Mouse (Mus musculus): ENCODE data around the gene Tln1. TPM values are rescaled to one million over a fixed set of nuclear protein-coding genes. Genes with fewer than 3 reads are reported as not detected.
A peak's percentile ranks its signal among the peaks of the same experiment; 100 is the strongest.

Tln1 gene
- polyA plus RNA-seq, 1 experiment from 2014 or later: 69.5 TPM

DNA sequence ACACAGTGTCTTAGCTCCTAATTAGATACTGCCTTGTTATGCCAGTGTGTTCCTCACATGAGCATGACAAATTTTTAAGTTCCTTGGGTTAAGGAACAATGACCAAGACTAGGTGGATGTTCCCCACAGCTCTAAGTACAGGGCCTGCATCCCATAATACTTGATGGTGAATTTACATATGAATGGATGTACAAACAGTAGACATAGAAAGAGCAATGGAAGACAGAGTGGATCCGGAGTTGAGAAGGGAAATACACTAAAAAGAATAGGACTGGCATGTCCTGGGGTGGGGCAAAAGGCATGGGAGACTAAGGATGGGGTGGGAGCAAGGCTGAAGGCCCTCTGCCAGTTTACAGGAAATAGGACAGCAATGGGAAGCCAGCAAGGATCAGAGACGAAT lies 12.9 kb upstream of the Tln1 start:
- 77% methylated on average over 2 of the region's 2 CpGs for WGBS
- H3K4me1 ChIP-seq: peaks cover 42% of the 10 kb centered on the region
- no peak overlapping the region for H3K27ac ChIP-seq
- H3K36me3 ChIP-seq: peaks cover 39% of the 10 kb centered on the region
- 0 out of 2 replicates have a peak overlapping the region, but pooled peaks have one; percentile 95 for H3K4me2 ChIP-seq
- no peaks in the 10 kb centered on the region for H3K27me3 ChIP-seq
- H3K9ac ChIP-seq: peak overlapping the region; percentile 3; the same call in 1 of the 2 replicates
- no peak overlapping the region for H3K4me3 ChIP-seq
- ATAC-seq (ENCODE audit: insufficient number of reproducible peaks, insufficient read depth, low FRiP score, low TSS enrichment, low read depth): no peak
- H3K9me3 ChIP-seq: no peaks in the 10 kb centered on the region

DNA sequence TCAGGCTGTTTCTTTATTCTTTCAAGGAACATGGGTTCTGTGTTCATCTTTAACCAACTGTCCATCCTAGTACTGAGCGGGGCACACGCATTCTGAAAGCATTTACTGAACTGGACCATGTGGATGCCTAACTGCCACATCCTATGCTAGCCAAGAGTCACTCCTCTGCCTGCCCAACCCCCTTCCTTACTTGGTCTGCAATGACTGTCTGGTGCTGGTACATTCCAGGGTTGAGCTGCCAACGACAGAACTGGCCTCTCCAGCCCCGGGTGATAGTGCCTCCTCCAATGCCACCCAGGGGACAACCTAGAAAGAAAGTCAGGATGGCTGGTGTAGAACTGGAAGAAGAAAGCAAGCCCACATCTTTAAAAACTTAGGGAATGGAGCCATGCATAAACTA lies 11.1 kb upstream of the Tln1 start:
- H3K36me3 ChIP-seq: peaks cover 56% of the 10 kb centered on the region
- no peak for ATAC-seq (ENCODE audit: insufficient number of reproducible peaks, insufficient read depth, low FRiP score, low TSS enrichment, low read depth)
- H3K27ac ChIP-seq: no peak overlapping the region
- WGBS: 92% methylated on average over 4 of the region's 4 CpGs
- H3K4me3 ChIP-seq: no peak overlapping the region
- H3K4me2 ChIP-seq: no peak overlapping the region
- no peaks in the 10 kb centered on the region for H3K27me3 ChIP-seq
- H3K9ac ChIP-seq: no peak overlapping the region
- peaks cover 32% of the 10 kb centered on the region for H3K4me1 ChIP-seq
- no peaks in the 10 kb centered on the region for H3K9me3 ChIP-seq

GRCm38 (mm10) chr4:43571395-43572045 lies 9.0 kb upstream of the Tln1 start:
- Histone ChIP-seq H3K4me3 (no peak overlapping the region), H3K9ac (no peak overlapping the region), H3K9me3 (no peaks in the 10 kb centered on the region), H3K27ac (no peak overlapping the region), H3K4me2 (no peak overlapping the region), H3K4me1 (peaks cover 17% of the 10 kb centered on the region), H3K36me3 (peaks cover 76% of the 10 kb centered on the region), H3K27me3 (no peaks in the 10 kb centered on the region)
- WGBS: 81% methylated on average over 6 of the region's 6 CpGs
- ATAC-seq (ENCODE audit: insufficient number of reproducible peaks, insufficient read depth, low FRiP score, low TSS enrichment, low read depth): no peak

- Histone ChIP-seq H3K4me3 (no peak overlapping the region), H3K27ac (no peak overlapping the region), H3K9me3 (no peaks in the 10 kb centered on the region), H3K36me3 (peaks cover 75% of the 10 kb centered on the region), H3K4me2 (no peak overlapping the region), H3K4me1 (peaks cover 14% of the 10 kb centered on the region), H3K27me3 (no peaks in the 10 kb centered on the region), H3K9ac (no peak overlapping the region)
- ATAC-seq (ENCODE audit: insufficient number of reproducible peaks, insufficient read depth, low FRiP score, low TSS enrichment, low read depth): no peak
- WGBS: 92% methylated on average over 9 of the region's 9 CpGs
Measured at GRCm38 (mm10) chr4:43567140-43567539, 4.6 kb upstream of the Tln1 start.

DNA sequence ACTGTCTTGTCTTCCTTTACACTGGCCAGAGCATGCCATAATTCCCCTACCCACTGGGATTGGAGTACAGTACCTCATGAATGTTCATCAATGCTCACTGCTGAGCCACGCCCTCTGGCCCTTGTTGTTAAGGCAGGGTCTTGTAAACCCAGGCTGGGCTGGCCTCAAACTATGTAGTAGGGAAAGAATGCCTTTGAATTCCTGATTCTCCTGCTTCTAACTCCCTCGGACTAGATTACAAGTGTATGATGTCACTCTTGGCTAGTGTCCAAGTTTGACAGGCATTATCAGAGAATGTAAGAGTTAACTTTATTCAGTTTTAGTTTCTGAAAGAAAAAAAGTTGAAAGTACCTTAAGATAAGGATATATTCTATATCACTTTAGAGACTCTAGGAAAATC lies 1.7 kb upstream of the Tln1 start:
- Histone ChIP-seq H3K9ac (no peak overlapping the region), H3K27me3 (no peaks in the 10 kb centered on the region), H3K4me1 (peaks cover 33% of the 10 kb centered on the region), H3K4me3 (no peak overlapping the region; the same call in 1 of the 2 replicates), H3K27ac (no peak overlapping the region), H3K9me3 (no peaks in the 10 kb centered on the region), H3K4me2 (peak overlapping the region; percentile 12; the same call in 1 of the 2 replicates), H3K36me3 (peaks cover 47% of the 10 kb centered on the region)
- 60% methylated on average over 2 of the region's 2 CpGs for WGBS
- ATAC-seq (ENCODE audit: insufficient number of reproducible peaks, insufficient read depth, low FRiP score, low TSS enrichment, low read depth): no peak

DNA sequence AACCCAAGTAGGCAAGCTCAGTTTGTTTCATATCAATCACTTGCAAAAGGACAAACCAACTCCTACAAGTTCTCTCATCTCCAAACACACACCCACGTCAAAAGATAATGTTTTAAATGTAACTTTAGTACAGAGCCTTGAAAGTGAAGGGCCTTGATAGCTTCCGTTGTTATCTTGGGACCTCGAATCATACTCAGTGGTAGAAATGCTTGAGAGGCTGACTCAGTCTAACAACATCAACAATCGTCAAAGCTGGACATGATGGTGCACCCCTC lies 1.0 kb upstream of the Tln1 start:
- Histone ChIP-seq H3K4me2 (peak overlapping the region; percentile 88), H3K9ac (peak overlapping the region; percentile 87), H3K36me3 (peaks cover 40% of the 10 kb centered on the region), H3K27me3 (no peaks in the 10 kb centered on the region), H3K27ac (no peak overlapping the region), H3K9me3 (no peaks in the 10 kb centered on the region), H3K4me3 (peak overlapping the region; percentile 62), H3K4me1 (peaks cover 40% of the 10 kb centered on the region)
- 80% methylated on average over 4 of the region's 4 CpGs for WGBS
- no peak for ATAC-seq (ENCODE audit: insufficient number of reproducible peaks, insufficient read depth, low FRiP score, low TSS enrichment, low read depth)

DNA sequence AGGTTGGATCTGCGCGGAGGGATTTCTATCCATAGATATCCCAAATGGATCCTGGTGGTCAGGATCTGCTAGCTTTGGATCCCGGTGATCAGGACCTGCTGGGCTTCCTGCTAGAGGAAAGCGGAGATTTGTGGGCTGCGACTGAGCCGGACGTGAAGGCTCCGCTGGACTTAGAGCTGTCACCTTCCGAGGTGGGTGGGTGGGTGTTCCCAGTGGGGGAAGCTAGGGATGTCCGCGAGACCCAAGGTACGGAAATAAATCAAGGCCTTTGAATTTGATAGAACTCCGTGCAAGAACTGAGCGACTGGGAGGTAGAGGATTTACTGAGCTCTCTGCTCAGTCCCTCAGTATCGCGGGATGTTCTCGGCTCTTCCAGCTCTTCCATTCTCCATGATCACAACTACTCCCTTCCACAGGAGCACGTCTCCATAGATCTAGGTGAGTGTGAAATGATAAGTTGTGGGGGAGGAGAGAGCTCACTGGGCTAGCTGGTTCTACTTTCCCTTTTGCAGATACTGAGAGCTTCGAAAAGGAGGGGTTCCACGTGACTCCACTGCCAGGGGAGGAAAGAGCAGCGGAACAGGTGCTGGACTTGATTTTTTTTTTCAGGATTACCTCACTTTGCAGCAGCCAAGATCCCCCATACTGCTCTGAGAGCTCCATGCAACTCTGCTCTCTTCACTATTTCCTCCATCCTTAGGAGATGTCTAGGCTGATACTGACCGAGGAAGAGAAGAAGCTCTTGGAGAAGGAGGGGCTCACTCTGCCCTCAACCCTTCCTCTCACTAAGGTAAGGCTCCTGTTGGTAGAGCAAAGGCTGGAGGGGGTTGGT lies 494 bp upstream of the Tln1 start:
- no peaks in the 10 kb centered on the region for H3K27me3 ChIP-seq
- no peak for ATAC-seq (ENCODE audit: insufficient number of reproducible peaks, insufficient read depth, low FRiP score, low TSS enrichment, low read depth)
- H3K4me2 ChIP-seq: peak overlapping the region; percentile 88
- H3K27ac ChIP-seq: peak overlapping the region; percentile 96
- 8% methylated on average over 22 of the region's 22 CpGs for WGBS
- peak overlapping the region; percentile 87 for H3K9ac ChIP-seq
- H3K9me3 ChIP-seq: no peaks in the 10 kb centered on the region
- peak overlapping the region; percentile 62 for H3K4me3 ChIP-seq
- H3K36me3 ChIP-seq: peaks cover 34% of the 10 kb centered on the region
- peaks cover 46% of the 10 kb centered on the region for H3K4me1 ChIP-seq

DNA sequence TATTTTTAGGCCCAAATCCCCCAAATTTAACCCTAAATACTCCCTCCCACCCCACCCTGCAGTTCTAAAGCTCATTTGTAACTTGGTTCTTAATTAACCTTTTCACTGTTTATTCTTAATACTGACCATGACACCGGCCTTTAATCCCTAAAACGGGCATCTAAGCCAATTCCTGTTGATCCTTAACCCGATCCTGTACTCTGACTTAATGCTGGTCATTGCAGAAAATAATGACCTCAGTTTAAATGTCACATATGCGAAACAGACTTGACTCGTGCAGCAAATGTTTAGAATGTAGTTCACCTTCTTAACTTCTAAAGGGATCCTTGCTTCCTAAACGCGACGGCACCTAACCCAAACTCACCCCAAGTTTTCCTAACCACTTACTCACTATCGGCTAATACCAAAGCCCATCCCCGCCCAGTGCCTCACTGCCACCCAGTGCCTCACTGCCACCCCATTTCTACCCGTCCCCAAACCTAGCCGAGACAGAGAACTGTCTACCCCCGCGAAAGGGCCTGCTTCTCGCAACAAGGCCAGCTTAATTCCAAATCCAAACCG lies 975 bp downstream of the Tln1 start:
- H3K27me3 ChIP-seq: no peaks in the 10 kb centered on the region
- no peaks in the 10 kb centered on the region for H3K9me3 ChIP-seq
- ATAC-seq (ENCODE audit: insufficient number of reproducible peaks, insufficient read depth, low FRiP score, low TSS enrichment, low read depth): 0 out of 2 replicates have a peak, but pooled peaks have one; percentile 4
- peak overlapping the region; percentile 62 for H3K4me3 ChIP-seq
- 2% methylated on average over 16 of the region's 16 CpGs for WGBS
- peaks cover 29% of the 10 kb centered on the region for H3K36me3 ChIP-seq
- peak overlapping the region; percentile 96 for H3K27ac ChIP-seq
- H3K4me2 ChIP-seq: peak overlapping the region; percentile 88
- peak overlapping the region; percentile 87 for H3K9ac ChIP-seq
- peaks cover 56% of the 10 kb centered on the region for H3K4me1 ChIP-seq

DNA sequence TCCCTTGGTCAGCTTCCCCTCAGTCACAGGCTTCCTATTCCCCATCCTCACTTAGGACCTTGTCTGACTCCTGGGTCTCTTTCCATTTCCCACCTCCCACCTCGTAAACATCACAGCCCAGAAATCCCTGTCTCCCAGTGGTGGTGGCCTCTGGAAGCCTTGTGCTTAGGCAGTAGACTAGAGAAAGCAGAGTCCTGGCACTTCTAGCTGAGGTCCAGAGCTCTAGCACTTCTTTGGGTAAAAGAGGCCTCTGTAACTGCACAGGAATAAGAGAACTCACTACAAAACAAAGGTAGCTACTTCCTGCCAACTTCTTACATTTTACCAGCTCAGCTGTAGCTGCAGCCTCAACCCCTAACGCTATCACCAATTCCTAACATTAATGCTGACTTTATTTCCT lies 1.5 kb downstream of the Tln1 start:
- Histone ChIP-seq H3K9me3 (no peaks in the 10 kb centered on the region), H3K27ac (0 out of 2 replicates have a peak overlapping the region, but pooled peaks have one; percentile 96), H3K9ac (peak overlapping the region; percentile 87), H3K36me3 (peaks cover 29% of the 10 kb centered on the region), H3K27me3 (no peaks in the 10 kb centered on the region), H3K4me2 (peak overlapping the region; percentile 88), H3K4me1 (peaks cover 56% of the 10 kb centered on the region), H3K4me3 (peak overlapping the region; percentile 62)
- WGBS: 22% methylated on average over 2 of the region's 2 CpGs
- ATAC-seq (ENCODE audit: insufficient number of reproducible peaks, insufficient read depth, low FRiP score, low TSS enrichment, low read depth): no peak

GRCm38 (mm10) chr4:43560243-43560611 lies 2.3 kb downstream of the Tln1 start:
- Histone ChIP-seq H3K27ac (no peak overlapping the region), H3K27me3 (no peaks in the 10 kb centered on the region), H3K4me2 (peak overlapping the region; percentile 88), H3K9me3 (no peaks in the 10 kb centered on the region), H3K4me3 (peak overlapping the region; percentile 62), H3K4me1 (peaks cover 56% of the 10 kb centered on the region), H3K36me3 (peaks cover 29% of the 10 kb centered on the region), H3K9ac (peak overlapping the region; percentile 87)
- 38% methylated on average over 6 of the region's 6 CpGs for WGBS
- ATAC-seq (ENCODE audit: insufficient number of reproducible peaks, insufficient read depth, low FRiP score, low TSS enrichment, low read depth): no peak

DNA sequence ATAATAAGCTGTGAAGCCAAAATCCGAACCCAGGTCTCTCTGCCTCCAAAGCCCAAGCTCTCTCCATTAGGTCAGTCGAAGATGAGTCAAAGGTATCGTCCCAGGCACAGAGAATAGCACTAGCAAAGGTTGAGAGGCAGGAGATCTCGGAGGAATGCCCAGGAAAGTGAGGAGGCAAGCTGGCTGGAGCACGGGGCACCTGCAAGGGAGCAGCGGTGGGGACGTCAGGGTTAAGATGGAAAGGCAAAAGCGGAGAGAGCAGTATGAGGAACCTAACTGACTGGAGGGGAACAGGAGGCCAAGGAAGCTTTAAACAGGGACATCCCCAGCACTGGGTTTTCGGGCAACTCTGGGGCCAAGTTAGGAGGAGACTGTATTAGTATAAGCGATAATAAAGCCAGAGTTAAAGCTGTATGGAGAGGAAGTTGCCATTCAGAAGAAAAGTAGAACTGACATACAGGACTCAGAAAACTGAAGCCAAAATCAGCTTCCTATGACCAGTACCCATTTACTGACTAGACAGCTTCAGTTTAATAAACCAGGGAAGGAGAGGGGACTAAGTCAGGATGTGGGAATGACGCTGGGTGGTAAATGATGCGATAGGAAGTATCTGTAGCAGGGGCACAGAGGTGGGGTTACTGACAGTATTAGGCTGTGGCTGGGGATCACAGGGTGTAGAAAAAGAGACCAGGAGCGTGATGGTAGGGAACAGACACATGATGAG lies 2.8 kb downstream of the Tln1 start:
- Histone ChIP-seq H3K4me2 (peak overlapping the region; percentile 88), H3K9me3 (no peaks in the 10 kb centered on the region), H3K36me3 (peaks cover 29% of the 10 kb centered on the region), H3K27me3 (no peaks in the 10 kb centered on the region), H3K4me1 (peaks cover 56% of the 10 kb centered on the region), H3K9ac (peak overlapping the region; percentile 87), H3K27ac (peak overlapping the region; percentile 82), H3K4me3 (peak overlapping the region; percentile 62)
- ATAC-seq (ENCODE audit: insufficient number of reproducible peaks, insufficient read depth, low FRiP score, low TSS enrichment, low read depth): no peak
- 66% methylated on average over 13 of the region's 13 CpGs for WGBS

Measured in embryonic facial prominence, embryonic 13.5 days (tissue).